Mouse (Mus musculus) liver, embryonic 16.5 days (tissue): ENCODE measurements around the gene Stxbp3. TPM values are rescaled to one million over a fixed set of nuclear protein-coding genes. Genes with fewer than 3 reads are reported as not detected.

Experiments
- ATAC-seq: fragments of 200-750 bp; cut with Nextera tagmentation; 2 replicates; pipeline ENCODE4 v1.8.0; 2017; ENCODE audit warnings: low read depth, mild to moderate bottlenecking, moderate number of reproducible peaks, moderate library complexity
- H3K27ac ChIP-seq: fragments of 300-500 bp; sonication (generic); 2 replicates; pipeline ENCODE4 v1.5.1; 2014; ENCODE audit warnings: mild to moderate bottlenecking, low read length
- H3K27me3 ChIP-seq: fragments of 300-500 bp; sonication (generic); 2 replicates; pipeline ENCODE4 v1.6.1; 2014; ENCODE audit warnings: low read depth, low read length, mixed read lengths; ENCODE audit not compliant: control insufficient read depth, insufficient read depth
- H3K36me3 ChIP-seq: fragments of 300-500 bp; sonication (generic); 2 replicates; pipeline ENCODE4 v1.6.1; 2014; ENCODE audit warnings: mild to moderate bottlenecking; ENCODE audit not compliant: control insufficient read depth, insufficient read depth
- H3K4me1 ChIP-seq: fragments of 300-500 bp; sonication (generic); 2 replicates; pipeline ENCODE4 v1.6.1; 2014; ENCODE audit warnings: low read depth, low read length, mixed read lengths; ENCODE audit not compliant: control insufficient read depth
- H3K4me2 ChIP-seq: fragments of 300-500 bp; sonication (generic); 2 replicates; pipeline ENCODE4 v1.6.1; 2014; ENCODE audit warnings: low read depth, low read length, mixed read lengths
- H3K4me3 ChIP-seq: fragments of 300-500 bp; sonication (generic); 2 replicates; pipeline ENCODE4 v1.5.1; 2014; ENCODE audit warnings: low read depth, mild to moderate bottlenecking, low read length
- H3K9ac ChIP-seq: fragments of 300-500 bp; sonication (generic); 2 replicates; pipeline ENCODE4 v1.6.1; 2014; ENCODE audit warnings: low read depth, low read length
- H3K9me3 ChIP-seq: fragments of 300-500 bp; sonication (generic); replicated peaks from 2 replicates; pipeline ENCODE4 v1.6.1; 2016; ENCODE audit warnings: low read length; ENCODE audit not compliant: control insufficient read depth
- WGBS: fragments of 180-500 bp; shearing (Covaris S2); extraction: QIAGEN DNeasy Blood & Tissue Kit; methylation state at CpG from one replicate; pipeline ENCODE4 v1.1.7; 2014; ENCODE audit not compliant: insufficient replicate concordance; 5-methylcytosine and 5-hydroxymethylcytosine counted together
- polyA plus RNA-seq: library from polyadenylated mRNA; unstranded; fragments of >200 nt; fragmentation: Nextera tagmentation; extraction: Ambion mirVana; gene quantifications from 2 replicates; pipeline ENCODE4 v1.2.1, GENCODE M21; 2015

Gene Stxbp3
- polyA plus RNA-seq, 1 experiment from 2014 or later = 17.6 TPM

GRCm38 (mm10) chr3:108795554-108796299 is 44.6 kb downstream of the Stxbp3 start:
- no peak overlapping the region for H3K4me3 ChIP-seq
- no peak for ATAC-seq
- H3K36me3 ChIP-seq = peaks cover 18% of the 10 kb centered on the region
- H3K27ac ChIP-seq = no peak overlapping the region
- H3K9me3 ChIP-seq = no peaks in the 10 kb centered on the region
- H3K9ac ChIP-seq = no peak overlapping the region
- no peak overlapping the region for H3K4me2 ChIP-seq
- 67% methylated on average over 7 of the region's 7 CpGs for WGBS
- H3K27me3 ChIP-seq = no peaks in the 10 kb centered on the region
- no peaks in the 10 kb centered on the region for H3K4me1 ChIP-seq

GRCm38 (mm10) chr3:108794780-108795179 is 45.5 kb downstream of the Stxbp3 start:
- WGBS = 86% methylated on average over 9 of the region's 9 CpGs
- Histone ChIP-seq H3K27me3 (no peaks in the 10 kb centered on the region), H3K9me3 (no peaks in the 10 kb centered on the region), H3K4me2 (no peak overlapping the region), H3K4me3 (no peak overlapping the region), H3K27ac (no peak overlapping the region), H3K9ac (no peak overlapping the region), H3K4me1 (no peaks in the 10 kb centered on the region), H3K36me3 (peaks cover 11% of the 10 kb centered on the region)
- no peak for ATAC-seq

- Histone ChIP-seq H3K27ac (no peak overlapping the region), H3K27me3 (no peaks in the 10 kb centered on the region), H3K4me3 (no peak overlapping the region), H3K4me1 (peaks cover 2% of the 10 kb centered on the region; the same call in 1 of the 2 replicates), H3K9me3 (no peaks in the 10 kb centered on the region), H3K4me2 (no peak overlapping the region), H3K9ac (no peak overlapping the region), H3K36me3 (peaks cover 3% of the 10 kb centered on the region; the same call in 1 of the 2 replicates)
- no peak for ATAC-seq
These were observed 47.9 kb downstream of the Stxbp3 start for GRCm38 (mm10) chr3:108792420-108792819.

- no peak overlapping the region for H3K4me2 ChIP-seq
- H3K27me3 ChIP-seq = no peaks in the 10 kb centered on the region
- no peaks in the 10 kb centered on the region for H3K9me3 ChIP-seq
- no peak overlapping the region for H3K9ac ChIP-seq
- H3K36me3 ChIP-seq = peaks cover 3% of the 10 kb centered on the region; the same call in 1 of the 2 replicates
- 78% methylated on average over 7 of the region's 7 CpGs for WGBS
- no peak for ATAC-seq
- H3K27ac ChIP-seq = no peak overlapping the region
- peaks cover 2% of the 10 kb centered on the region; the same call in 1 of the 2 replicates for H3K4me1 ChIP-seq
- no peak overlapping the region for H3K4me3 ChIP-seq
These were observed 49.1 kb downstream of the Stxbp3 start for GRCm38 (mm10) chr3:108791054-108791706.

- 77% methylated on average over 3 of the region's 3 CpGs for WGBS
- no peak overlapping the region for H3K27ac ChIP-seq
- H3K27me3 ChIP-seq = no peaks in the 10 kb centered on the region
These were observed 49.8 kb downstream of the Stxbp3 start for GRCm38 (mm10) chr3:108790499-108790898.

GRCm38 (mm10) chr3:108789299-108789698 is 51.0 kb downstream of the Stxbp3 start:
- Histone ChIP-seq H3K27me3 (no peaks in the 10 kb centered on the region), H3K4me1 (peaks cover 2% of the 10 kb centered on the region; the same call in 1 of the 2 replicates), H3K4me3 (no peak overlapping the region), H3K9me3 (no peaks in the 10 kb centered on the region), H3K4me2 (no peak overlapping the region), H3K9ac (no peak overlapping the region), H3K27ac (no peak overlapping the region), H3K36me3 (peaks cover 3% of the 10 kb centered on the region; the same call in 1 of the 2 replicates)
- WGBS = 79% methylated on average over 5 of the region's 5 CpGs
- no peak for ATAC-seq

More at GRCm38 (mm10) chr3:108790499-108790898, 49.8 kb downstream of the Stxbp3 start:
- peaks cover 3% of the 10 kb centered on the region; the same call in 1 of the 2 replicates for H3K36me3 ChIP-seq
- no peaks in the 10 kb centered on the region for H3K9me3 ChIP-seq
- H3K4me1 ChIP-seq = peaks cover 2% of the 10 kb centered on the region; the same call in 1 of the 2 replicates
- H3K9ac ChIP-seq = no peak overlapping the region
- no peak overlapping the region for H3K4me2 ChIP-seq
- ATAC-seq = no peak
- no peak overlapping the region for H3K4me3 ChIP-seq

GRCm38 (mm10) chr3:108788455-108788794 is 51.9 kb downstream of the Stxbp3 start:
- Histone ChIP-seq H3K36me3 (no peaks in the 10 kb centered on the region; the same call in 1 of the 2 replicates), H3K4me1 (peaks cover 2% of the 10 kb centered on the region; the same call in 1 of the 2 replicates), H3K9me3 (no peaks in the 10 kb centered on the region), H3K4me2 (no peak overlapping the region), H3K27ac (no peak overlapping the region), H3K27me3 (no peaks in the 10 kb centered on the region), H3K9ac (no peak overlapping the region), H3K4me3 (no peak overlapping the region)
- ATAC-seq = no peak; the same call in 1 of the 2 replicates
- 64% methylated on average over 4 of the region's 4 CpGs for WGBS

GRCm38 (mm10) chr3:108787754-108788454 is 52.4 kb downstream of the Stxbp3 start:
- Histone ChIP-seq H3K4me2 (no peak overlapping the region), H3K36me3 (no peaks in the 10 kb centered on the region; the same call in 1 of the 2 replicates), H3K9me3 (no peaks in the 10 kb centered on the region), H3K4me1 (peaks cover 2% of the 10 kb centered on the region; the same call in 1 of the 2 replicates), H3K4me3 (no peak overlapping the region), H3K9ac (no peak overlapping the region), H3K27me3 (no peaks in the 10 kb centered on the region), H3K27ac (no peak overlapping the region)
- no peak for ATAC-seq
- WGBS = 42% methylated on average over 12 of the region's 12 CpGs
